Mouse (Mus musculus) intestine, embryonic 16.5 days (tissue): ENCODE results near the gene Fgd6. TPM values are rescaled to one million over a fixed set of nuclear protein-coding genes. Genes with fewer than 3 reads are reported as not detected.

Experiments used
- ATAC-seq: fragments of 200-750 bp; cut with Nextera tagmentation; 2 replicates; pipeline ENCODE4 v1.8.0; 2017; ENCODE audit warnings: moderate TSS enrichment, moderate library complexity
- H3K27ac ChIP-seq: fragments of 300-500 bp; sonication (generic); 2 replicates; pipeline ENCODE4 v1.5.1; 2014; ENCODE audit warnings: mild to moderate bottlenecking, low read length
- H3K27me3 ChIP-seq: fragments of 300-500 bp; sonication (generic); replicated peaks from 2 replicates; pipeline ENCODE4 v1.6.1; 2014; ENCODE audit warnings: low read length, control low read depth, mixed read lengths; ENCODE audit not compliant: control insufficient read depth, insufficient read depth
- H3K36me3 ChIP-seq: fragments of 300-500 bp; sonication (generic); 2 replicates; pipeline ENCODE4 v1.6.1; 2014; ENCODE audit warnings: low read length, control low read depth; ENCODE audit not compliant: control insufficient read depth, insufficient read depth
- H3K4me1 ChIP-seq: fragments of 300-500 bp; sonication (generic); 2 replicates; pipeline ENCODE4 v1.6.1; 2014; ENCODE audit warnings: low read length, control low read depth, mixed read lengths; ENCODE audit not compliant: control insufficient read depth, insufficient read depth
- H3K4me2 ChIP-seq: fragments of 300-500 bp; sonication (generic); 2 replicates; pipeline ENCODE4 v1.6.1; 2014; ENCODE audit warnings: low read depth, low read length, control low read depth
- H3K4me3 ChIP-seq: fragments of 300-500 bp; sonication (generic); 2 replicates; pipeline ENCODE4 v1.5.1; 2014; ENCODE audit warnings: mild to moderate bottlenecking, low read length
- H3K9ac ChIP-seq: fragments of 300-500 bp; sonication (generic); 2 replicates; pipeline ENCODE4 v1.6.1; 2014; ENCODE audit warnings: low read depth, low read length
- H3K9me3 ChIP-seq: fragments of 300-500 bp; sonication (generic); 2 replicates; pipeline ENCODE4 v1.6.1; 2016; ENCODE audit warnings: low read length, control low read depth; ENCODE audit not compliant: control insufficient read depth
- WGBS: fragments of 180-500 bp; shearing (Covaris S2); extraction: QIAGEN DNeasy Blood & Tissue Kit; methylation state at CpG from one replicate; pipeline ENCODE4 v1.1.7; 2014; 5-methylcytosine and 5-hydroxymethylcytosine counted together
- polyA plus RNA-seq: library from polyadenylated mRNA; unstranded; fragments of >200 nt; fragmentation: Nextera tagmentation; extraction: Ambion mirVana; gene quantifications from 2 replicates; pipeline ENCODE4 v1.2.1, GENCODE M21; 2015

The Fgd6 gene
- polyA plus RNA-seq, 1 experiment from 2014 or later = 2.7 TPM

- ATAC-seq = no peak
- Histone ChIP-seq H3K27ac (no peak overlapping the region), H3K36me3 (no peaks in the 10 kb centered on the region), H3K27me3 (no peaks in the 10 kb centered on the region), H3K4me2 (no peak overlapping the region), H3K4me3 (no peak overlapping the region), H3K9me3 (no peaks in the 10 kb centered on the region), H3K9ac (no peak overlapping the region), H3K4me1 (0 out of 2 replicates have a peak, but pooled peaks cover 3% of the 10 kb centered on the region)
- 90% methylated on average over 12 of the region's 12 CpGs for WGBS
Measured at GRCm38 (mm10) chr10:94134535-94135390, 99.0 kb downstream of the Fgd6 start.

- H3K27ac ChIP-seq = no peak overlapping the region
- H3K9me3 ChIP-seq = no peaks in the 10 kb centered on the region
- H3K27me3 ChIP-seq = no peaks in the 10 kb centered on the region
- no peak overlapping the region for H3K9ac ChIP-seq
- 0 out of 2 replicates have a peak, but pooled peaks have one; percentile 33 for ATAC-seq
- H3K4me1 ChIP-seq = 0 out of 2 replicates have a peak, but pooled peaks cover 4% of the 10 kb centered on the region
- H3K4me3 ChIP-seq = no peak overlapping the region
- no peak overlapping the region for H3K4me2 ChIP-seq
- H3K36me3 ChIP-seq = no peaks in the 10 kb centered on the region
- WGBS = 80% methylated on average over 10 of the region's 10 CpGs
Measured at GRCm38 (mm10) chr10:94138890-94139482, 103.2 kb downstream of the Fgd6 start.

- no peak for ATAC-seq
- Histone ChIP-seq H3K4me3 (no peak overlapping the region), H3K9ac (no peak overlapping the region), H3K36me3 (no peaks in the 10 kb centered on the region), H3K4me1 (peaks cover 10% of the 10 kb centered on the region; the same call in 1 of the 2 replicates), H3K27me3 (no peaks in the 10 kb centered on the region), H3K4me2 (no peak overlapping the region), H3K27ac (no peak overlapping the region), H3K9me3 (no peaks in the 10 kb centered on the region)
- 86% methylated on average over 3 of the region's 3 CpGs for WGBS
Measured at GRCm38 (mm10) chr10:94140227-94140931, 104.6 kb downstream of the Fgd6 start.

- no peaks in the 10 kb centered on the region for H3K36me3 ChIP-seq
- H3K4me1 ChIP-seq = peaks cover 7% of the 10 kb centered on the region; the same call in 1 of the 2 replicates
- H3K9me3 ChIP-seq = no peaks in the 10 kb centered on the region
- ATAC-seq = no peak
- no peaks in the 10 kb centered on the region for H3K27me3 ChIP-seq
- H3K27ac ChIP-seq = no peak overlapping the region
- no peak overlapping the region for H3K4me3 ChIP-seq
- no peak overlapping the region for H3K9ac ChIP-seq
- WGBS = 95% methylated on average over 3 of the region's 3 CpGs
- no peak overlapping the region for H3K4me2 ChIP-seq
Measured at GRCm38 (mm10) chr10:94142427-94142826, 106.6 kb downstream of the Fgd6 start.

- no peak overlapping the region for H3K4me2 ChIP-seq
- H3K27ac ChIP-seq = peak overlapping the region; percentile 55
- no peak for ATAC-seq
- no peak overlapping the region for H3K9ac ChIP-seq
- H3K36me3 ChIP-seq = no peaks in the 10 kb centered on the region
- WGBS = 58% methylated on average over 5 of the region's 5 CpGs
- H3K4me3 ChIP-seq = no peak overlapping the region
- H3K4me1 ChIP-seq = peaks cover 16% of the 10 kb centered on the region
- no peaks in the 10 kb centered on the region for H3K27me3 ChIP-seq
- H3K9me3 ChIP-seq = no peaks in the 10 kb centered on the region
Measured at GRCm38 (mm10) chr10:94144581-94144980, 108.8 kb downstream of the Fgd6 start.

GRCm38 (mm10) chr10:94147391-94147755 lies 111.6 kb downstream of the Fgd6 start:
- Histone ChIP-seq H3K4me1 (peaks cover 28% of the 10 kb centered on the region), H3K4me2 (peak overlapping the region; percentile 53), H3K27me3 (no peaks in the 10 kb centered on the region), H3K27ac (peak overlapping the region; percentile 95; the same call in 1 of the 2 replicates), H3K36me3 (no peaks in the 10 kb centered on the region), H3K4me3 (peak overlapping the region; percentile 80), H3K9ac (peak overlapping the region; percentile 92), H3K9me3 (no peaks in the 10 kb centered on the region)
- 8% methylated on average over 8 of the region's 8 CpGs for WGBS
- ATAC-seq = peak; percentile 41

- ATAC-seq = peak; percentile 92
- Histone ChIP-seq H3K27ac (peak within 1 kb of the TSS; percentile 95), H3K9me3 (no peaks in the 10 kb centered on the region), H3K4me3 (peak within 1 kb of the TSS; percentile 80), H3K4me2 (peak within 1 kb of the TSS; percentile 53), H3K9ac (peak within 1 kb of the TSS; percentile 92), H3K4me1 (peaks cover 28% of the 10 kb centered on the region), H3K27me3 (no peaks in the 10 kb centered on the region), H3K36me3 (no peaks in the 10 kb centered on the region)
- WGBS = 0% methylated on average over 64 of the region's 64 CpGs
Measured at GRCm38 (mm10) chr10:94147756-94148531, 112.1 kb downstream of the Fgd6 start, which contains the start of gene Nr2c1. Gene Nr2c1, plus strand, starts transcription at chr10:94148023.

GRCm38 (mm10) chr10:94151488-94151887 lies 115.7 kb downstream of the Fgd6 start:
- no peaks in the 10 kb centered on the region for H3K9me3 ChIP-seq
- ATAC-seq = no peak
- 60% methylated on average over 4 of the region's 4 CpGs for WGBS
- no peaks in the 10 kb centered on the region for H3K27me3 ChIP-seq
- H3K27ac ChIP-seq = peak overlapping the region; percentile 49; the same call in 1 of the 2 replicates
- H3K9ac ChIP-seq = no peak overlapping the region
- no peak overlapping the region for H3K4me2 ChIP-seq
- H3K4me3 ChIP-seq = no peak overlapping the region
- no peaks in the 10 kb centered on the region for H3K36me3 ChIP-seq
- peaks cover 22% of the 10 kb centered on the region for H3K4me1 ChIP-seq
